Mouse (Mus musculus) stomach, postnatal 0 days (tissue): Measurements from ENCODE around the gene Nit1. TPM values are rescaled to one million over a fixed set of nuclear protein-coding genes. Genes with fewer than 3 reads are reported as not detected.
A peak's percentile ranks its signal among the peaks of the same experiment; 100 is the strongest.
"Not testable (repeated sequence)": the region's sequence is repeated elsewhere in the genome, so short reads cannot be mapped to it uniquely, and the experiment has no call there.

ENCODE experiments used
- ATAC-seq: fragments of 200-750 bp; cut with Nextera tagmentation; 2 replicates; pipeline ENCODE4 v1.8.0; 2017; ENCODE audit not compliant: low FRiP score, low TSS enrichment
- DNase-seq: peaks from one replicate; pipeline ENCODE4 v3.0.0-alpha.2; 2016; ENCODE audit warnings: low spot score
- H3K27ac ChIP-seq: fragments of 300-500 bp; sonication (generic); replicated peaks from 2 replicates; pipeline ENCODE4 v1.5.1; 2014; ENCODE audit warnings: mild to moderate bottlenecking, control low read depth
- H3K27me3 ChIP-seq: fragments of 300-500 bp; sonication (generic); 2 replicates; pipeline ENCODE4 v1.6.1; 2014; ENCODE audit warnings: low read length; ENCODE audit not compliant: control insufficient read depth, insufficient read depth
- H3K36me3 ChIP-seq: fragments of 300-500 bp; sonication (generic); 2 replicates; pipeline ENCODE4 v1.6.1; 2014; ENCODE audit warnings: low read length, mixed read lengths; ENCODE audit not compliant: control insufficient read depth, insufficient read depth
- H3K4me1 ChIP-seq: fragments of 300-500 bp; sonication (generic); replicated peaks from 2 replicates; pipeline ENCODE4 v1.6.1; 2014; ENCODE audit warnings: antibody characterized with exemption; ENCODE audit not compliant: control insufficient read depth, insufficient read depth
- H3K4me2 ChIP-seq: fragments of 300-500 bp; sonication (generic); replicated peaks from 2 replicates; pipeline ENCODE4 v1.6.1; 2014; ENCODE audit warnings: low read depth, mild to moderate bottlenecking, control low read depth, moderate library complexity
- H3K4me3 ChIP-seq: fragments of 300-500 bp; sonication (generic); 2 replicates; pipeline ENCODE4 v1.5.1; 2014; ENCODE audit warnings: low read depth, low read length, control low read depth
- H3K9ac ChIP-seq: fragments of 300-500 bp; sonication (generic); 2 replicates; pipeline ENCODE4 v1.6.1; 2014; ENCODE audit warnings: mild to moderate bottlenecking, low read length, control low read depth, mixed read lengths
- H3K9me3 ChIP-seq: fragments of 300-500 bp; sonication (generic); 2 replicates; pipeline ENCODE4 v1.6.1; 2016; ENCODE audit warnings: low read length; ENCODE audit not compliant: control insufficient read depth
- CTCF ChIP-seq: IDR thresholded peaks from 2 replicates; pipeline ENCODE4 v1.5.1; 2016; ENCODE audit warnings: antibody characterized with exemption, low read depth, mild to moderate bottlenecking, moderate library complexity
- EP300 ChIP-seq: optimal IDR thresholded peaks from 2 replicates; pipeline ENCODE3; 2016; ENCODE audit warnings: antibody characterized with exemption
- WGBS: fragments of 180-500 bp; shearing (Covaris S2); extraction: QIAGEN DNeasy Blood & Tissue Kit; methylation state at CpG from one replicate; pipeline ENCODE4 v1.1.7; 2014; 5-methylcytosine and 5-hydroxymethylcytosine counted together
- polyA plus RNA-seq: library from polyadenylated mRNA; unstranded; fragments of >200 nt; fragmentation: Nextera tagmentation; extraction: Ambion mirVana; gene quantifications from 2 replicates; pipeline ENCODE4 v1.2.1, GENCODE M21; 2015

Gene Nit1
- polyA plus RNA-seq, 1 experiment from 2014 or later: 41.8 TPM

DNA sequence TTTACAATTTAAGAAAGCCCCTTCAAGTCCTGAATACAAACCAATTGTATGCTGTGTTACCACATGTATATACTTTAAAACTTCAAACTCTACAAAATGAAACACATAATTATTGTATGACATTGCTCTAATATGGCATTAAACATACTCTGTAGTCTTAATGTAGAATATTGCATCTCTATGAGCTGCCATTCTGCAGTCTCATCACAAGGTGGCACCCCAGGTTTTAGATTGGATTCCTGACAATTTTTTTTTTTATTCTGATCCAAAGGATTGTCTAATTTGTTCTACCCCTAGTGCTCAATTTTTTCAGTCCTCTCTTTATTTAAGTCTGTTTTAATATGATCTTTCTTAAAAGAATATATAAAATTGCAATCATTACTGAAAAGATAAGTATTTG, 24.0 kb downstream of the Nit1 start:
- Histone ChIP-seq H3K9me3 (no peaks in the 10 kb centered on the region), H3K27me3 (no peaks in the 10 kb centered on the region), H3K36me3 (no peaks in the 10 kb centered on the region), H3K27ac (no peak overlapping the region), H3K9ac (no peak overlapping the region), H3K4me3 (no peak overlapping the region), H3K4me1 (no peaks in the 10 kb centered on the region), H3K4me2 (no peak overlapping the region)
- TF ChIP-seq EP300 (no peak), CTCF (peak; percentile 80)
- peak; percentile 20 for DNase-seq
- no peak for ATAC-seq

- ATAC-seq: no peak
- Histone ChIP-seq H3K4me1 (no peaks in the 10 kb centered on the region), H3K9me3 (no peaks in the 10 kb centered on the region), H3K9ac (no peak overlapping the region), H3K36me3 (no peaks in the 10 kb centered on the region), H3K27me3 (no peaks in the 10 kb centered on the region), H3K4me2 (0 out of 2 replicates have a peak overlapping the region, but pooled peaks have one; percentile 14), H3K4me3 (no peak overlapping the region), H3K27ac (no peak overlapping the region)
- no peak for DNase-seq
- TF ChIP-seq CTCF: no peak
- no peak for TF ChIP-seq EP300
- 23% methylated on average over 5 of the region's 5 CpGs for WGBS
Measured at GRCm38 (mm10) chr1:171320151-171320550, 25.3 kb downstream of the Nit1 start.

GRCm38 (mm10) chr1:171319748-171320147, 25.7 kb downstream of the Nit1 start:
- Histone ChIP-seq H3K4me3 (no peak overlapping the region), H3K4me2 (0 out of 2 replicates have a peak overlapping the region, but pooled peaks have one; percentile 14), H3K27me3 (no peaks in the 10 kb centered on the region), H3K4me1 (no peaks in the 10 kb centered on the region), H3K9ac (no peak overlapping the region), H3K36me3 (no peaks in the 10 kb centered on the region), H3K9me3 (no peaks in the 10 kb centered on the region), H3K27ac (no peak overlapping the region)
- DNase-seq (peak; percentile 15), ATAC-seq (peak; percentile 44; the same call in 1 of the 2 replicates)
- WGBS: 24% methylated on average over 7 of the region's 7 CpGs
- TF ChIP-seq CTCF (no peak), EP300 (no peak)

DNA sequence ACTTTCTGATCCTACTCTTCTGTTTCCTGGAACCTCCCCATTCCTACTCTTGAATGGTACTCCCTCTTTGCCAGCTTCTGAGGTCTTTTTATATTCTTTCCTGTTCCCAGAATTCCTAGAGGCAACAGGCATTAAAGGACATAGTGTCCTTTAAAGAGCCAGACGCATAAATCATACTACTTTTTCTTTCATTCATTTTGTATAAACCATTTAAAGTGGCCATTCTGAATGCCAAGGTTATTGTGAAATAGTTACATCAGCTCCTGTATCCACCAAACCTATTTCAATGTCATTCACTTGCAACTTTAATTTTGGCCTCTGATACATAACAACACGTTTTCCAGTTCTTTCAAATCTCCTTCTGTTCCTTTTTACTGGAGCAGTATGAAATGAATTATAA, 36.1 kb downstream of the Nit1 start:
- no peak overlapping the region for H3K4me2 ChIP-seq
- 62% methylated on average over 2 of the region's 2 CpGs for WGBS
- ATAC-seq: no peak

GRCm38 (mm10) chr1:171306157-171306556, 39.3 kb downstream of the Nit1 start:
- not testable (repeated sequence) for H3K36me3 ChIP-seq, ATAC-seq, H3K4me3 ChIP-seq, H3K9me3 ChIP-seq, H3K4me1 ChIP-seq, H3K9ac ChIP-seq, H3K4me2 ChIP-seq, H3K27me3 ChIP-seq, DNase-seq, H3K27ac ChIP-seq
- WGBS: 61% methylated on average over 5 of the region's 5 CpGs

More for the DNA sequence above, 36.1 kb downstream of the Nit1 start:
- TF ChIP-seq EP300: no peak
- TF ChIP-seq CTCF: no peak
- Histone ChIP-seq H3K9me3 (no peaks in the 10 kb centered on the region), H3K27me3 (no peaks in the 10 kb centered on the region), H3K27ac (no peak overlapping the region), H3K4me3 (no peak overlapping the region), H3K36me3 (no peaks in the 10 kb centered on the region), H3K4me1 (no peaks in the 10 kb centered on the region), H3K9ac (no peak overlapping the region)
- DNase-seq: no peak

DNA sequence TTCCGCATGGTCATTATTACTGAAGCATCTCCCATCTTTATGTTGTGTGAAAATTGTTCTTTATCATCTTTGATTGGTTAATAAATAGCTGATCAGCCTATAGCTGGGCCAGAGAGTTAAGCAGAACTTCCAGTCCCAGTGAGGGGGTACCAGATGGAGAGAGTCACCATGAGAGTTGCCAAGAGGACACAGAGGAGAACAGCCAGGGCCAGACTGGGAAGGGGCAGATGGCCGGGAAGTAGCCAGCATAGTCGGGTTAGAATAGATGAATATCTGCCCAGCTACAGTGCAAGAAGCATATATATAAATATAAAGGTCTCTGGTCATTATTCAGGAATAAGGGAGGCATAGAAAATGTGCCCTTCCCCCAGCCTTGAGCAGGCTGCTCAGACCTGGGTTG, 47.2 kb downstream of the Nit1 start:
- no peaks in the 10 kb centered on the region for H3K36me3 ChIP-seq
- no peak overlapping the region for H3K4me2 ChIP-seq
- H3K9me3 ChIP-seq: no peaks in the 10 kb centered on the region
- H3K27me3 ChIP-seq: no peaks in the 10 kb centered on the region
- H3K9ac ChIP-seq: no peak overlapping the region
- H3K4me3 ChIP-seq: no peak overlapping the region
- 63% methylated on average over 3 of the region's 3 CpGs for WGBS
- TF ChIP-seq CTCF: no peak
- TF ChIP-seq EP300: no peak
- peaks cover 2% of the 10 kb centered on the region; the same call in 1 of the 2 replicates for H3K4me1 ChIP-seq
- no peak for DNase-seq
- ATAC-seq: no peak
- H3K27ac ChIP-seq: no peak overlapping the region
